Mouse (Mus musculus) adipocyte (in vitro differentiated cells): Measurements from ENCODE around the gene Cbx4.
A peak's percentile ranks its signal among the peaks of the same experiment; 100 is the strongest.

Experiments
- DNase-seq: peaks from one replicate; pipeline ENCODE4 v3.0.0-alpha.2; 2016; ENCODE audit warnings: low spot score

Gene Cbx4

DNA sequence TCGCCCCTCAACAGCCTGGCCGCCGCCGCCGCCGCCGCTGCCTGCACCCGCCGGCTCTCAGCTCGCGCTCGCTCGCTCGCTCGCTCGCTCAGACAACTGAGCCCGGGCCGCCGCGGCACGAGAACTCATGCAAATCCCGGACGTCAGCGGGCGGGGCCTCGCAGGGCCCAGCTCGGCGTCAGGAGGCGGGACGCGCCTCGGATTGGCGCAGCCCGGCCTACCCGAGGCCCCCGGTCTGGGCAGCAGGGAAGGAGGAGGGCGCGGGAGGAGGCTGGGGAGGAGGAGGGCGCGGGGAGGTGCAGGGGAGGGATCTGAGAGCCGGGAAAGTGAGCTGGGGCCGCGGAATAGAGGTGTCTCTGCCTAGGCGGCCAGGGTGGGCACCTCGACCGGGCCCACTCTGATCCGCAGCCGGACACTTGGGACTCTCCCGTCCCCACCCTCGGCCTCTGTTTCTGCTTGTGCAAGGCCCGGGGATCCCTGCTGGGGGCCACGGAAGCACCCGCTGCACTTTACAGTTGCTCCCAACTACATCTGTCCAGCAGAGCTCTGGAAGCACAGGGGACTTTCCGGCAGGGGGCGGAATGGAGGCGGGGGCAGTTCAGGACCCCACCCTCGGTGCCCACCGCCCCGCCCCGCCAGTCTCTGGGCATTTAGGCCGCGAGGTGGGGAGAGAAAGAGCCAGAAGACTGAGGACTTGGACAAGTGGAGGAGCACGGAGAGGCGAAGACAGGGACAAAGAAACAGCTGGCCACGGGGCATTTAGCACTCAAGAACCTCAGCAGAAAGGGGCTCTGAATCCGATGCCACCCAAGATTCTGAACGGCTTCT, at the start of gene Cbx4:
Gene Cbx4 (minus strand): TSS at position 78 of the 828 bp plus-strand sequence.
- peak; percentile 91 for DNase-seq

DNA sequence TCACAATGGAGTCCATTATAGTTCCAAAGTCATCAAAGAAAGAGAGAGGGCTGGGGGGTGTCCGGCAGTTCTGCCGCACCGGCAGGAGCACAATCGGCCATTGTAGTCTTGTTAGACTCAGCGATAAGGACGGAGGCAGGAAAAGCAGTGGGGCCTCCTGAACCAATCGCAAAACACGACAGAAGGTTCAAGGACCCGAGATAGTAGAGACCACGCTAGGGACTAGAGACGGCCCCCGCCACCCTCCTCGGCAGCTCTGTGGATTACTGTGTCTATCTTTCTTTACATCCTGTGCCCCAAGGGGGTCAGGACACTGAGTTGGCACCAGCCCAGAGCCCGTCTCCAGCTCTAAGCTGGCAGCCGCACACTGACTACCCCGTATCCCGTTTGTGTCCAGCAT, 48.6 kb upstream of the Cbx4 start:
- DNase-seq: no peak

DNA sequence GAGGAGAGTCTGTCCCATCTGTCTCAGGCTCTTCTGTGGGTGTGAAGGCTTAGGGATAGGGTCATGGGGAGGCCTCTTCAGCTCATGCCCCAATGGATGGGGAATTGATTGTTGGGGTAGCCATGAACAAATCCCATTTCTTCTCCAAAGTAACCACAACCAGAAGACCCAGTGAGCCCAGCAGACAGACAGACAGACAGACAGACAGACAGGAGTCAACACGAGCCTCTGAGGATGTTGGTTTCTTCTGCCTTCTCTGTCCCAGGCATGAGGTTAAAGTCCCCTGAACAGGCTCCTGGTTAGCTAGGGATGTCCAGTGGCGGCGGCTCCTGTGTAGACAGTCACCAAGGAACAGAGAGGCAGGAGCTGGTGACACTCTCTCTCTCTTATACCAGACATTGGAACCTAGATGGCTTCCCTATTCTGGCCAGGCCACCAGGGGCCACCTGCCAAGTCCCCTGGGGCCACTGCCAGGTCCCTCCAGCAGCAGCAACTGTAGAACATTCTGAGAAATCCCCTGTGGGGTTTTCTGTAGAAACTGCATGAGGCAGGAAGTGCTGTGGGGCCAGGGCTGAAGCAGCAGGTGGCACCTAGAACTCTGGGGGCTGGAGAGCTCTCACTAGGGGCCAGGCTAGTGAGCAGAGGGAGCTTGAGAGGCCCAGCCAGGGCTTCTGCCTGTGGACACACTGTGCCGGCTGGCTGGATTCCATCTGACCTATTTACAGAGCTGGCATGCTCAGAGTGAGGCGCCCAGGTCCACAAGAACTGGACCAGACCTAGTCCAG, 47.6 kb upstream of the Cbx4 start:
- peak; percentile 88 for DNase-seq

DNA sequence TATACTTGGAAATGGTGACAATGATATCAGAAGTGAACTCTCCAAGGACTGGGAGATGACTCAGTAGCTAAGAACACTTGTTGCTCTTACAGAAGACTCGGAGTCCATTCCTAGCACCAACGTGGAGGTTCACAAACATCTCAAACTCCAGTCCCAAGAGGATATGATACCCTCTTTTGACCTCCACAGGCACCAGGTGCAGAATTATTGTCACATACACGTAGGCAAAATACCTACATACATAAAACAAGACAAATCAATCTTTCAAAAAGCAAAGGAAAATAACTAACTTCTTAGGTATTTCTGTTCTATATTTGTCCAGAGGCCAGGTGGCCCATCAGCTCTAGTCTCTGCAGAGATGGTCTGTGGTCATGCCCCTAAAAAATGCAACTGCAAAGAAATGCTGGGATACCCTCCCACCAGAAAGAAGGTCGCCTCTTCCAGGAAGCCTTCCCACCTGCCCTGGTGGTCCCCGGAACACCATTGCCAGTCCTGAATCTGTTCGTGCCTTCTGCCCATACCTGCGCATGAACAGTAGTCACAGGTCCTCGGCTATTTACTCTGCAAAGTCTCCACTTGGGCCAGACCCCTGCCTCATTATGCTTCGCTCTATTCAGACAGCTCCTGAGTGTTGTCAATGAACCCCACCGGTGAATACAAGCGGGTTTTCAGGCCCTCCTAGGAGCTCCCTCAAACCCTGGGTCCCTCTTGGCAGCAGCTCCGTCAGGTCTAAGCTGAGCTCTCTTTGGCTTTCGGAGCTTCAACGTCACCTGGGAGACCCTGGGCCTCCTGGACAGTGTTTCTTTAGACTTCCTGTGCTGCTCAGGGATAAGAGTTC, 46.4 kb upstream of the Cbx4 start:
- no peak for DNase-seq

DNA sequence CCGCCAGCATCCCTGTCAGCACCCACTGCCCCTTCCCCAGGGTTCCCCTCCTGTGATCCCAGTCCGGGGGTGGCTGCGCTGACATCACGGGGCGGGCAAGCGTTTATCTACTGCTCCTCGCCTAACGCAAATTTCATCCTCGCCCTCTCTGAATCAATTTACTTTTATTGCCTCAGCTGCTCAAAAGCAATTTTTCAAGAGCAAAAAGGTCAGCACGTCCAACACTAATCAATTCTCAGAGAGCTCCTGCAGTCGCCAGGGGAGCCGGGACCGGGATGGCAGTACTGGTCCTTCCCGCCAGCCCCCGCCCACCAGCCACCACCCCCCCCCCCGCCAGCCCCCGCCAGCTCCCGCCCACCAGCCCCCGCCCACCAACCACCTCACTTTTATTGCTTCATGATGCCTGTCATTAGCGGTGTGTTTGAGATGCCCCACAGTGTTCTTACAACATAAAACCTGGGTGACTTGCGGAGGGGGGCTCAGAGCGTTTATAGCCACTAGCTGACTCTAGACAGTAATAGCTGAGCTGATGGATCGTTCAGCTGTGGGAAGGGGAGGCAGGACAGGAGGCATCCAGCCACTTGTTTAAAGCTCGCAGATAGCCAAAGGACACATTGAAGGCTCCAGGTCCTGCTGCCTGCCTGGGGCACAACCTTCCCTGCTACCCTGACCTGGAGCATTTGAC, 44.2 kb upstream of the Cbx4 start:
- DNase-seq: no peak

DNA sequence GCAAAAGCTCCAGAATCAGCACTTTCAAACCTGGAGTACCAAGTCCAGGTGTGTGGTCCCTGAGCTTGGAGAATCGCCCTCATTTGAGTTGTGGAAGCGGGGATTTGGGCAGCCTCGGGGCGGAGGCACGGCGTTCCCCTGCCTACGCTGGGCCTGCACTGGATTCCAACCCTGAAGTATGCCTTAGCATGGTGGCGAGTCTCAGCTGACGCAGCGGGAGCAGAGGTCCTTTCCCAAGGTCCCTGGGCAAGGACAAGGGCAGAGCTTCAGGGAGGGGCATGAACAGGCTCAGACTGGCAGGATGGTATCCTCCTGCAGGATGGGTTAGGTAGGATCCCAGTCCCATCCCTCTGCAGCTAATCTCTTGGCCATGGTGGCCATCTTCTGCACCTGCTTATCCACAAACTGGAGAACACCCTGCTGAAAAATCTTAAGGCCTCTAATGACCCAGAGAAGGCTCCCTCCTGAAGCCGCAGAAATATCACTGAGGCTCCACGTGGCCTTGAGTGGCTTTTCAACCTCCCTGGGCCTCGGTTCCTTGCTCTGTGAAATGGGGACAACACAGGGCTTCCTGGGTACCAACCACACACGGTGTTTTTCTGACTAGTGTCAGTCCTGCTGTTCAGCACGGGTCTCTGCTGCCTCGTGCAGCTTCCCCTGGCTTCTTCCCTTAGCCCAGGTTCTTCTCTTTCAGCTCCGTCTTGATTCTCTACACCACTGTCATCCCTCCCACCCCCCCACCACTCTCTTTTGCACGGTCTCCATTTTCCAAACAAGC, 43.4 kb upstream of the Cbx4 start:
- DNase-seq: no peak

DNA sequence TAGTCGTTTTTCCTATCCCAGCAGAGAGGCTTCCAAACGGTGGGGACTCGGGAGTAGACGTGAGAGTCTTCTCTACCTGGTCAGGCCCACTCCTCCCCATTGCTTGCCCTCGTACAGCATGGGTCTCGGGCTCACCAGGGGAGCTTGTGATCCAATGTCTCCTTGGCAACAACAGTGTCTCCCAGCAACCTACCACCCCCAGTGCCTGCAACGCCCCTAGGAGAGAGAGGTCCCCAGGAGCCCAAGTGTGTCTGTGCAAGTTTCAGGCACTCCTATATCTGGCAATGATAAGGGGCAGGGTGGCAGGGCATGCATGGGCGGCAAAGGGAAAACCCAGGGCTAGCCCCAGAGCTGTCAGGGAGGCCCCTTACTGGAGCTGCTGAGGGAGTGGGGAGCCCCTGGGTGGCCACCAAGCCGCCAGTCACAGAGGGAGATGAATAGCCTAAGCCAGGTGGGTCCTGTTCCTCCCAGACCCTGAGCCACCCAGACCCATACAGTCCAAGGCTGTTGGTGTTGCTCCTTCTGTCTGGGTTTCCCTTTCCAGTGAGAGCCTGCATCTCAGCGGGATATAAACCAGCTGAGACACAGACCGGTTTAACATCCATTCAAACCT, 42.8 kb upstream of the Cbx4 start:
- no peak for DNase-seq

DNA sequence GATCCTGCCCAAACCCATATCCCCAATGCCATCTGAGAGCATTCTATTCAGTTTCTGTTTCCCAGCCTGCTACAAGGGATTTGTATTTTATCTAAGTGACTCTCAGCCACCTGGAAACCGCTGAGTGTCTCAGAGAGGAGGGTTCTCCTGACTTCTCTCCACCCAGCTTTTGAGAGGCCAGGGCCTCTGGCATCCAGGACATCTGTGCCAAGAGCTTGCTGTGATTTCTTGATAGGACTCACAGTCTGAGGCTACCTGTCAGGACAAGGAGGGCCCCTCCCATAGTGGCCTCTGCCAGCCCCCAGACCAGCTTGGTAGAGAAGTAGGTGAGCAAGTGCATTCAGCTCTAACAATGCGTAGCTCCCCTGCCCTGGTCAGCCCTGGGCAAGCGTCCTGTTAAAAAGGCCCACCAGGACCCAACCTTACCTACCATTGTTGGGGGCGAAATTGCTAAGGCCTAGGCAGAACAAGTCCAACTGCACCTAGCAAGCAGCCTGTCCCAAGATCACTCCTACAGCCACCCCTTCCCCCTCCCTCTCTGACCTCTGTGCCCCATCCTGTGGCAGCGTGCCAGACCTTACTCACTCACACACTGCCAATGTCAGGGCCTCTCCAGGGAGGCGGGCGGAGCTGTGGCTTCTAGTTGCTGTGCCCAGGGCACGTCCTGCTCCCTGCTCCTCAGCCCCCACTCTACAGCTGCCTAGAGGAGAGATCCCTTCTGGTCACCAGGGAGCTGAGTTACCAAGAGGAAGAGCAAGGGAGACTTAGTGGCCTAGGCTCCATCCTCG, 41.9 kb upstream of the Cbx4 start:
- peak; percentile 97 for DNase-seq

DNA sequence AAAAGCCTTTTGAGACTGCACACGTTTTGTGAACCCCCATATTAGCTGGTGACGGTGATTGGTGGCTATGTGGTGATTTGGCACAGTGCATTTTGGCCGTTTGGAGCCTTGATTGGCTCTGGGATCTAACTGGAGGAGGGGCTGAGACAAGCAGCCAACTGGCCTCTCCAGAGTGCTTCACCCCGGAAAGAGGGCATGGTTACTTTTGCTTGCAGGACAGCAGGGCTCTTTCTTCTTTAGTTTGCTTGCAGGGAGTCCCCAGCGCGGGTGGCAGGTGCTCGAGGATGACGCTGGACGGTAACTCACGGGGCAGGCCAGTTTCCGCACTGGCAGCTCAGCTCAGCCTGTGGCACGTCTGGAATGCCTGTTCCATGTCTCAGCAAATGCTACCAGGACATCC, 41.1 kb upstream of the Cbx4 start:
- DNase-seq: peak; percentile 61

DNA sequence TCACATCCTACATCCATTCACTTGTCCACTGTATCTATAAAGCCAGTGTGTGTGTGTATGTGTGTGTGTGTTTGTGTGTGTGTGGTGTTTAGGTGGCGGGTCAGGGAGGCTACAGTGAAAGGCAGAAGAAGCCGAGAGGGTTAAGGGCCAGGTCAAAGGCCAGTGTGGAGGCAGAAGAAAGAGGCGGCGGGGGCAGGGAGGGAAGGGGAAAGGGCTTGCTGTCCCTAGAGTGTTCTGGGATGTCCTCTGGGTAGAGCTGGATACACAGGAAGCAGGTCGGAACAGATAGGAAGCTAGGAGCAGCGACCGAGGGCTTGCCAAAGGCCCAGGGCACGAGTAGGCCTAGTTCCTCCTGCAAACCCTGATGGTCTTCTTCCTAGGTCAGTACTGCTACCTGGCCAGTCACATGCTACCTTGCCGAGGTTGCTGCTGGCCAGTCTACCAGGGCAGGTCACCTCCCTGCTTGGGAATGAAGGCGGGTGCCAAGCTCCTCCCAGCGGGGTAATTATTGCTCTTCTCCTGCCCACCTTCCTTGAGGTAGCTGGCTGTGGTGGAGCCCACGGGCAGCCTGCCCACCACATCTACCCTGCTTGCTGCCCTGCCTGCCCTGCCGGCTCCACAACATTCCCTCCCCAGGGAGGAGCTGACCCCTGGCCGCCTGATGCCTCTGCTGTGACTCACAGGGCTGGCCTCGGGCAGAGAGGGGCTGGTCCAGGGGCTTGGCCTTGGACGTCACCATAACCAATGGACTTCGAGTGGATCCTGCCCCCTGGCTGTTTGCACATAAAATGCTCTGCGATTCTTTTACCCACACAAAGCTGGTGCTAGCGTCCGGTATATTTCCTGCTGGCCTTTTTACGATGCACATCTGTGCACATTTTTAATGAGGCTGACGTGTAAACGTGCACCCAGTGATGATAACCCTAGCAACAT, 40.2 kb upstream of the Cbx4 start:
- DNase-seq: peak; percentile 97

DNA sequence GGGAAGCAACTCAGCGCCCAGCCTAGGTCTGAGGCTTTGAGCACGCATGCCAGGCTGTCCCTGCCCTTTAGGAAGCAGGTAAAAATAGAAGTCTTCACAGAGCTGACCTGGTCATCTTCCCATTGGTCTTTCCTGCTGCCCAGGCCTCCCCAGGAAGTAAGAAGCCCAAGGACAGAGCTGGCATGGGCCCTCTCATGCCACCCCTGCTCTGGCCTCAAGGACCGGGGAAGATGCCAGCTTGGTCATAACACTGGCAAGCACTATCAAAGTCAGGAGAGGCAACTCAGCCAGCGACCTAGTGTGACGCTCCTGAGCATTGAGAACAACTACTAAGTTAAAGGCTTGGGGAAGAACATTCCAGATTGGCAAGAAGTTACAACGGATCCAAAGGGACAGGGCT, 38.5 kb upstream of the Cbx4 start:
- peak; percentile 75 for DNase-seq

DNA sequence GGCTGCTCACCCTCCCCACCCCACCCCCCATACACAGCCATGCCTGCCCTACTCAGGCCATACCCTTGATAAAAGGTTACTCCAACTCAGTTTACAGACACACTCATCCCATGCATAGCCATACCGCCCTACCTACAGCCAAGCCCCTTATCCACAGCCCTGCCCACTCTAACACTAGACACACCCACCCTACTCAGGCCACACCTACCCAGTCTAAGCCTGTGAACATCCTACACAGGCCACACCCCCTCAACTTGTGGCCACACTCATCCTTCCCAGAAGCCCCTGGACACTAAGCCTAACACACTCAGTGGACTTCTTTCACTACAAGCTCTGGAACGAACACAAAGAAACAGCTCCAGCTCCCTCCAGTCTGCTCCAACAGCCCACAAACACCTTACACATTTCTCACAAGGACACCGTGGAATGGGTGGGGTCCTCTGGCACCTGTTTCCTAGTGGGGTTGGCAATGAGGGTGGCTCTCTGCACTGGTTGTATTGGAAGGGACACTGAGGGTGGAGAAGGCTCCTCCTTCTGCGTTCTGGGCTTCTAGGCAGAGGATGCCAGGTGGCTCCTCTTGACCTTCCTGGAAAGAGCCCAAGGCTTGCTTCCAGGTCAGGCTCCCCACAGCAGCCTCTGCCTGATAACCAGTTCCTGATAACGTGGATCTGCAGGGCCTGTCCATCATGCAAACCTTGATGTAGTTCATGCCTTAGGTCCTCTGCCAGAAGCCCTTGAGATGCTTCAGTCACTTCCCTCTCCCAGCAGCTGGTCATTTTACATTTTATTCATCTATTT, 37.7 kb upstream of the Cbx4 start:
- no peak for DNase-seq

DNA sequence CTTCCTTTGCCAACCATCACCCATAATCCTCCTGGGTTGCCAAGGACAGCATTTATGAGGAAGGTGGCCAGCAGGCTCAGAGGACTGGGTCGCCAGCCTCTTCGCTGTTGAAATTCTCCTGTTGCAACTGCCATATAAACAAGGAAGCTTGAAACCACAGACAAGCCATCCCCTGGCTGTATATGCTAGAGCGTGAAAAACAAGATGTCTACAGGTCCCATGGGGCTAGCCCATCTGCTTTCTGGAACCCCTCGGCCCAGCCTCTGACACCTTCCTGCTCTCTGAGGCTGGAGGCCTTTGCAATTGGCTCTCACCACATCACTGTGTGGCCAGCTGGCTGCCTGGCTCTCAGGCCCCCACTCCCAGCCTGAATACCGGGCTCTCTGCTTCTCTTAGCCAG, 36.4 kb upstream of the Cbx4 start:
- DNase-seq: no peak

DNA sequence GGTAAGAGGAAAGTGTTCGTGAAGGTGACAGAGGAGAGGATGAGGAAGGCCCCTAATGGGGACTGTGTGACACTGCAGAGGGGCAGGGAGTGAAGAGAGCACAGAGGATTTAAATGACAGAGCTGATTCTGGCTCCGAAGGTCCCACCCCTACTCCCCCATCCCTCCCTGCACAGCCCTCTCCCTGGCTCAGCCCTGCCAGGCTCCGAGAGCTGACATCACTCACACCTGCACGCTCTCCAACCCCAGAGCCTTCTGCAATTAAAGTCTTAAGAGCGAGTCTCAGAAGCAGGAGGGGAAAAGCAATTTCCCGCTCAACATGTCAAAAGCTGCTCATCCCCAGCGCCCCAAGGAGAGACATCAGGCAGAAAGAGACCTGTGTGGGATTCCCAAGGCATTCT, 32.9 kb upstream of the Cbx4 start:
- DNase-seq: no peak

DNA sequence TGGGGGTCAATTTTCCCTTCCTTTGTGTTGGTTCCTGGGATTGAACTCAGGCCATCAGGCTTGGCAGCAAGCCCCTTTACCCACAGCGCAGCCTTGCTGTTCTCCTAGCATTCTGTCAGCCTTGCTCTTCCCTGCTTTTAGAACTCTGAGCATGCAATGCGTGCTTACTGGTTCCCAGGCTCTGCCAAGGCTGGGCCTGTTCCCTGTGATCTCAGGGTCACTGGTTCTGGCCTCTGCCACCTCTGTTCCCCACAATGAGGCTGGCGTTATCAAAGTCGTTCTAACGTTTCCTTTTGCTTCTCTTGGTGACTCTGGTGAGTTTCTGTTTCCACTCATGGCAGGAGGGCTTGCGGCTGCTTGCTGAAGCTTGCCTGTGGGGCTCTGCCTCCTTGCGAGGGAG, 31.9 kb upstream of the Cbx4 start:
- no peak for DNase-seq

DNA sequence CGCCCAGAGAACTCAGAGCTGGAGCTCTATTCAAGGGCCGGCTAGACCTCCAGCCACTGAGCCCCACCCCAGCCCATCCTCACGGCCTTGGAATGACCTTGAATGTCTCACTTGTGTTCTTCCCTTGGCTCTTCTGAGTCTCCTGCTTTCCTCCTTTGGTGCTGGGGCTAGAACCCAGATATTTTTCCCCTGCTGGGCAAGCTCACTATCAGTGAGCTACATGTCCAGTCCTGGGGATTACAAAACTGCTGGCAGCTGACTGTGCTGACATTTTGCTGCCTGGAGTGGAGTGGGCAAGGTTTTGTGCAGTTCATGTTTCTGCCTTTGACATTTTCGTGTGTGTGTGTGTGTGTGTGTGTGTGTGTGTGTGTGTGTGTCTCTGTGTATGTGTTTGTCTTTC, 31.0 kb upstream of the Cbx4 start:
- peak; percentile 73 for DNase-seq

DNA sequence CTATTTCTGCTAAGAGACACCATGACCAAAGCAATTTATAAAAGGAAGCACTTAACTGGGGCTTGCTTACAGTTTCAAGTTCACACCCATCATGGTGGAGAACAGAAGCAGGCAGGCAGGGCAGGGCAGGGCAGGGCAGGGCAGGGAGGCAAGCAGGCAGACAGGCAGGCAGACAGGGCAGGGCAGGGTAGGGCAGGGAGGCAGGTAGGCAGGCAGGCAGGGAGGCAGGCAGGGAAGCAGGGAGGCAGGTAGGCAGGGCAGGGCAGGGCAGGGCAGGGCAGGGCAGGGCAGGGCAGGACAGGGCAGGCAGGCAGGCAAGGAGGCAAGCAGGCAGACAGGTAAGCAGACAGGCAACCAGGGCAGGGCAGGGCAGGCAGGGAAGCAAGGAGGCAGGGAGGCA, 26.7 kb upstream of the Cbx4 start:
- DNase-seq: no peak

DNA sequence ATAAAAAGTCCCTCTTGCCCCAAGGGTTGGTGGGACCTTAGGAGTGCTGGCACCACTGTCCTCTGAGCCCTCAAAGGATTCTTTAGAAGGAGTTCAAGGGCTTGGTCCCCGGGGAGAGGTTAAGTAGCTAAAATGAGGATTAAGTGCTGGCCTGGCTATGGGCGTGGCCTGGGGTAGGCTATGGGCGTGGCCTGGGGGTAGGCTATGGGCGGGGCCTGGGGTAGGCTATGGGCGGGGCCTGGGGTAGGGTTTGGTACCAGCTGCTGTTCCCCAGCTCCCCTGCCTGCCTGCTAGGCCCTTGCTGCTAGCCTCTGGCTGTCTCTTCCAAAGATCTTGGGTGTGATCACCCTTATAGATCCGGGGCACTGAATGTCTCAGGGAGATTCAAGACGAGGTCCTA, 25.3 kb upstream of the Cbx4 start:
- DNase-seq: no peak
